Mouse (Mus musculus) ES-Bruce4 (cell line): Measurements from ENCODE around the gene Gm17949. TPM values are rescaled to one million over a fixed set of nuclear protein-coding genes. Genes with fewer than 3 reads are reported as not detected.

Experiments
- H3K27ac ChIP-seq: 2 replicates; pipeline ENCODE4 v1.5.1; 2012; ENCODE audit warnings: low read length, inconsistent platforms; ENCODE audit not compliant: insufficient read depth
- H3K27me3 ChIP-seq: 2 replicates; pipeline ENCODE4 v1.6.1; 2012; ENCODE audit warnings: mild to moderate bottlenecking, low read length, inconsistent platforms; ENCODE audit not compliant: control insufficient read depth, poor library complexity, insufficient read depth, severe bottlenecking
- H3K36me3 ChIP-seq: 2 replicates; pipeline ENCODE4 v1.6.1; 2012; ENCODE audit warnings: inconsistent platforms, mild to moderate bottlenecking, low read length, moderate library complexity; ENCODE audit not compliant: control insufficient read depth, poor library complexity, insufficient read depth, severe bottlenecking
- H3K4me1 ChIP-seq: one replicate; pipeline ENCODE4 v1.8.1; 2011; ENCODE audit warnings: low read length; ENCODE audit not compliant: control insufficient read depth, insufficient read depth
- H3K4me3 ChIP-seq: 2 replicates; pipeline ENCODE4 v1.5.1; 2011; ENCODE audit warnings: low read depth, mild to moderate bottlenecking, low read length
- H3K9ac ChIP-seq: 2 replicates; pipeline ENCODE4 v1.6.1; 2012; ENCODE audit warnings: low read depth, mild to moderate bottlenecking, inconsistent platforms; ENCODE audit not compliant: poor library complexity, severe bottlenecking
- H3K9me3 ChIP-seq: replicated peaks from 2 replicates; pipeline ENCODE4 v1.6.1; 2012; ENCODE audit warnings: mild to moderate bottlenecking, low read length, inconsistent platforms; ENCODE audit not compliant: control insufficient read depth, poor library complexity, insufficient read depth, severe bottlenecking
- CTCF ChIP-seq: IDR thresholded peaks from one replicate; pipeline ENCODE4 v1.8.1; 2011; ENCODE audit warnings: low read depth, low read length
- EP300 ChIP-seq: IDR thresholded peaks from 2 replicates; pipeline ENCODE4 v1.6.1; 2011; ENCODE audit warnings: low read depth, low read length; ENCODE audit not compliant: insufficient read depth
- POLR2A ChIP-seq: IDR thresholded peaks from one replicate; pipeline ENCODE4 v1.8.1; 2011; ENCODE audit warnings: low read length; ENCODE audit not compliant: insufficient read depth
- polyA plus RNA-seq: library from polyadenylated mRNA; stranded (reverse); fragments of >200 nt; gene quantifications from 2 replicates; pipeline ENCODE4 v1.2.4, GENCODE M21; 2011; ENCODE audit warnings: low read depth; ENCODE audit not compliant: missing spikeins, insufficient read depth, insufficient read length

Gene Gm17949
- polyA plus RNA-seq, 1 experiment: not detected

- H3K27me3 ChIP-seq: no peaks in the 10 kb centered on the region
Measured at GRCm38 (mm10) chr17:57062011-57062521, 50.8 kb downstream of the Gm17949 start.

GRCm38 (mm10) chr17:57062548-57062947 lies 51.3 kb downstream of the Gm17949 start:
- H3K36me3 ChIP-seq: 0 out of 2 replicates have a peak, but pooled peaks cover 2% of the 10 kb centered on the region
- peaks cover 10% of the 10 kb centered on the region for H3K4me1 ChIP-seq
- no peaks in the 10 kb centered on the region for H3K9me3 ChIP-seq
- no peaks in the 10 kb centered on the region for H3K27me3 ChIP-seq
- peak overlapping the region; percentile 91 for H3K4me3 ChIP-seq
- no peak for TF ChIP-seq EP300
- peak overlapping the region; percentile 84 for H3K9ac ChIP-seq
- no peak overlapping the region for H3K27ac ChIP-seq

More at GRCm38 (mm10) chr17:57062011-57062521, 50.8 kb downstream of the Gm17949 start:
- TF ChIP-seq EP300 (0 out of 2 replicates have a peak, but pooled peaks have one; percentile 62), POLR2A (no peak), CTCF (no peak)
- Histone ChIP-seq H3K36me3 (0 out of 2 replicates have a peak, but pooled peaks cover 2% of the 10 kb centered on the region), H3K4me1 (peaks cover 10% of the 10 kb centered on the region), H3K9me3 (no peaks in the 10 kb centered on the region), H3K4me3 (peak overlapping the region; percentile 91), H3K27ac (no peak overlapping the region), H3K9ac (peak overlapping the region; percentile 84)

- H3K27ac ChIP-seq: no peak overlapping the region
- H3K27me3 ChIP-seq: no peaks in the 10 kb centered on the region
- 0 out of 2 replicates have a peak, but pooled peaks cover 2% of the 10 kb centered on the region for H3K36me3 ChIP-seq
- peak overlapping the region; percentile 91 for H3K4me3 ChIP-seq
- H3K9me3 ChIP-seq: no peaks in the 10 kb centered on the region
- peak overlapping the region; percentile 84 for H3K9ac ChIP-seq
- no peak for TF ChIP-seq CTCF
- TF ChIP-seq EP300: no peak
- TF ChIP-seq POLR2A: no peak
- peaks cover 10% of the 10 kb centered on the region for H3K4me1 ChIP-seq
Measured at GRCm38 (mm10) chr17:57063031-57063430, 51.8 kb downstream of the Gm17949 start.

DNA sequence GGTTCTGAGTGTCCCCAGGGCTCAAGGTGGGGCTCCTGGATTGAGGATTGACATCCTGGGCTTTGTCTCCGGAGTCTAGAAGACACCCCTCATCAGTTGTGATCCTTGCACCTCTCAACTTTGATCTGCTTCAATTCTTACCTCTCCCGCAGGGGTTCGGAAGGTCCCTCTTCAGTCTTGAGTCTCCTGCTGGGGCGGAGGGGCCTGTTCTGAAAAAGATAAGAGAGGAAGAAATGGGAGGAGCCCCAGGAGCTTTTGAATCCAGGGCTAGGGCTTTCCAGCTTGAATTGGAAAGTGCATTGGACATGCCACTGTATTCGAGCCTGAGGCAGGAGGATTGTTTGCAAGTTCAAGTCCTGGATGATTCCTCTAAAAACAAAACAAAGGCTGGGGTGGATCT lies 55.6 kb downstream of the Gm17949 start:
- no peak overlapping the region for H3K27ac ChIP-seq
- no peaks in the 10 kb centered on the region for H3K27me3 ChIP-seq
- no peaks in the 10 kb centered on the region for H3K9me3 ChIP-seq
- H3K9ac ChIP-seq: no peak overlapping the region
- TF ChIP-seq EP300 (no peak), CTCF (no peak), POLR2A (no peak)
- 0 out of 2 replicates have a peak, but pooled peaks cover 2% of the 10 kb centered on the region for H3K36me3 ChIP-seq
- H3K4me1 ChIP-seq: peaks cover 7% of the 10 kb centered on the region
- H3K4me3 ChIP-seq: no peak overlapping the region

GRCm38 (mm10) chr17:57070272-57070671 lies 59.0 kb downstream of the Gm17949 start:
- peak overlapping the region; percentile 69 for H3K4me3 ChIP-seq
- H3K36me3 ChIP-seq: 0 out of 2 replicates have a peak, but pooled peaks cover 2% of the 10 kb centered on the region
- peak overlapping the region; percentile 70 for H3K27ac ChIP-seq
- H3K27me3 ChIP-seq: no peaks in the 10 kb centered on the region
- TF ChIP-seq EP300 (no peak), POLR2A (no peak), CTCF (no peak)
- peak overlapping the region; percentile 57 for H3K9ac ChIP-seq
- H3K9me3 ChIP-seq: no peaks in the 10 kb centered on the region
- H3K4me1 ChIP-seq: peaks cover 16% of the 10 kb centered on the region

DNA sequence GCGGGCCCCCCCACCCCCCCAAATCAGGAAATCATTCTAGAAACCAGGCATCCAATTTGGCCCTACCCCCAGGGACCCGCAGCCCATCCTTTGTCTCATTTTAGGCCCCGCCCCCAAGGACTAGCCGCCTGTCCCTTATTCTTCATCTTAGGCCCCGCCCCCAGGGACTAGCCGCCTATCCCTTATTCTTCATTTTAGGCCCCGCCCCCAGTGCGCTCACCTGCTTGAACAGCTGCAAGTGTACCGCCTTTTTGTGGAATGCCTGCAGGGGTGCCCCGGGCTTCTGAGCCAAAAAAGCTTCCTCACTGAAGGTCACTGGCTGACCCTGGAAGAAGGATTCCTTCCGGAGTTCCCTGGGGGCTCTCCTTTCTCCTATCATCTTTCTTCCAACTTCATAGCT lies 59.4 kb downstream of the Gm17949 start:
- Histone ChIP-seq H3K27me3 (no peaks in the 10 kb centered on the region), H3K4me3 (peak overlapping the region; percentile 69), H3K4me1 (peaks cover 16% of the 10 kb centered on the region), H3K36me3 (0 out of 2 replicates have a peak, but pooled peaks cover 2% of the 10 kb centered on the region), H3K9ac (peak overlapping the region; percentile 57), H3K27ac (peak overlapping the region; percentile 48; the same call in 1 of the 2 replicates), H3K9me3 (no peaks in the 10 kb centered on the region)
- TF ChIP-seq POLR2A (no peak), CTCF (no peak), EP300 (peak; percentile 79; the same call in 1 of the 2 replicates)

Other genes with a start within 250 kb of the Gm17949 start
- 18.4 and 18.9 TPM in 2 replicates for gene Dus3l, start 246.7 kb upstream of the Gm17949 start, polyA plus RNA-seq
- gene Prr22, start 241.2 kb upstream of the Gm17949 start, polyA plus RNA-seq: not detected in 2 replicates
- 27.5 and 30.5 TPM in 2 replicates for gene Rfx2, start 180.5 kb upstream of the Gm17949 start, polyA plus RNA-seq
- gene Acsbg2, start 137.0 kb upstream of the Gm17949 start, polyA plus RNA-seq: 0.46 and 0.68 TPM in 2 replicates
- gene 1700061G19Rik, start 136.0 kb upstream of the Gm17949 start, polyA plus RNA-seq: 8.0 and 8.4 TPM in 2 replicates
- gene Mllt1, start 76.1 kb upstream of the Gm17949 start, polyA plus RNA-seq: 20.7 and 21.9 TPM in 2 replicates
- gene Acer1, start 29.3 kb upstream of the Gm17949 start, polyA plus RNA-seq: 0.37 and 0.49 TPM in 2 replicates
- gene Clpp, start 21.2 kb upstream of the Gm17949 start, polyA plus RNA-seq: 47.7 and 59.9 TPM in 2 replicates
- gene Alkbh7, start 14.1 kb upstream of the Gm17949 start, polyA plus RNA-seq: 16.0 and 21.3 TPM in 2 replicates
- not detected in 2 replicates for gene Pspn, start 11.5 kb upstream of the Gm17949 start, polyA plus RNA-seq
- gene Gtf2f1, start 181 bp upstream of the Gm17949 start, polyA plus RNA-seq: 70.2 and 74.1 TPM in 2 replicates
- gene Khsrp, start 20.1 kb downstream of the Gm17949 start, polyA plus RNA-seq: 166 and 176 TPM in 2 replicates
- not detected in 2 replicates for gene Slc25a41, start 30.2 kb downstream of the Gm17949 start, polyA plus RNA-seq
- 53.5 and 57.7 TPM in 2 replicates for gene Crb3, start 47.6 kb downstream of the Gm17949 start, polyA plus RNA-seq
- 24.2 and 24.5 TPM in 2 replicates for gene Slc25a23, start 48.4 kb downstream of the Gm17949 start, polyA plus RNA-seq
- 6.6 and 8.9 TPM in 2 replicates for gene Dennd1c, start 67.0 kb downstream of the Gm17949 start, polyA plus RNA-seq
- gene Tubb4a, start 76.3 kb downstream of the Gm17949 start, polyA plus RNA-seq: 5.8 and 12.6 TPM in 2 replicates
- gene Tnfsf9, start 93.9 kb downstream of the Gm17949 start, polyA plus RNA-seq: 8.1 and 9.1 TPM in 2 replicates
- not detected in 2 replicates for gene Cd70, start 138.3 kb downstream of the Gm17949 start, polyA plus RNA-seq
- not detected in 2 replicates for gene Tnfsf14, start 182.7 kb downstream of the Gm17949 start, polyA plus RNA-seq
- gene C3, start 216.7 kb downstream of the Gm17949 start, polyA plus RNA-seq: 0.94 TPM in 1 of 2 replicates, not detected in the other
- gene Gpr108, start 237.0 kb downstream of the Gm17949 start, polyA plus RNA-seq: 13.1 and 14.2 TPM in 2 replicates
- 59.0 and 61.1 TPM in 2 replicates for gene Trip10, start 238.0 kb downstream of the Gm17949 start, polyA plus RNA-seq